Mouse (Mus musculus): ENCODE data around the gene Vmn1r43.
"Not testable (repeated sequence)": the region's sequence is repeated elsewhere in the genome, so short reads cannot be mapped to it uniquely, and the experiment has no call there.

Gene Vmn1r43

GRCm38 (mm10) chr6:89876313-89876712 lies at the start of gene Vmn1r43, which contains the start of gene Vmn1r42:
TSS of gene Vmn1r43 (minus strand) at chr6:89876413.
TSS of gene Vmn1r42 (minus strand) at chr6:89876413.
- not testable (repeated sequence) for DNase-seq

DNA sequence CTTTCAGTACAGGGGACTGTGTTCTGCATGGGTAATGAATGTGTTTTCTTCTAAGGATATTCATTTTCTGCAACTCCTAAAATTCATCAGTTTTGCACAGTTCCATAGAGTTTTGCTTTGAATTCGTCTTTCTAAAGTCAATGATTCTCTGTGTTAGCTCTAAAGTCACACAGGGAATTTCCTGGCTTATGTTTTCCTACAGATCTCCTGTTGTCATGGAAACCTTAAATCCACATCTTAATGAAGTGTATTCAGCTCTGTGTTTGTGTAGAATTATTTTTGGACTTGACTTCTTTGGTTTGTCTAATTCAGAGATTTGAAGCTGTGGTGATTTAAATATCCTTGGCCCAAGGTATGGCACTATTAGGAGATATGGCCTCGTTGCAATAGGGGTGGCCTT lies 7.6 kb upstream of the Vmn1r43 start:
- no peak for DNase-seq

GRCm38 (mm10) chr6:89883360-89883759 lies 7.1 kb upstream of the Vmn1r43 start, which contains the start of gene Vmn1r44:
TSS of gene Vmn1r44 (plus strand) at chr6:89883660.
- no peak for DNase-seq

DNA sequence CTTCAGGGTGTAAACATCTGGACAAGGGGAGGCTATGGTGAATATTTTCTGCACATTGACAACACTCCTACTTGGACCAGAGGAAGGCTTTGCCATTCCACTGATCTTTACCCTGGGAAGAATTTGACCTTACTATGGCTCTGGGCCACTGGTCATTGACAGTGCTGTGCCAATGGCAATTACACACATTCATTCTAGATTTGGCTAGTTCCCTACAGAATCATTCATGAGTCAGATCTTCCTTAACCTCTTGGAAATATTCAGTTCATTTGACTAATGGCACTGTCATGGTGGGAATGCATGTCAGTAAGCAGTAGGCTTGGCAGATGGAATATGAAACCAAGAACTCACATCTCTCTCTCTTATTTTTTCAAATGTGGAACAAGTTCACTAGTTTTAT lies 4.7 kb upstream of the Vmn1r43 start:
- no peak for DNase-seq

- DNase-seq = no peak
These were observed 750 bp upstream of the Vmn1r43 start for GRCm38 (mm10) chr6:89876963-89877362.

GRCm38 (mm10) chr6:89867976-89868375 lies 8.2 kb downstream of the Vmn1r43 start:
- no peak for DNase-seq

GRCm38 (mm10) chr6:89867276-89867675 lies 8.9 kb downstream of the Vmn1r43 start:
- DNase-seq = no peak

GRCm38 (mm10) chr6:89863792-89864191 lies 12.4 kb downstream of the Vmn1r43 start:
- DNase-seq = no peak

DNA sequence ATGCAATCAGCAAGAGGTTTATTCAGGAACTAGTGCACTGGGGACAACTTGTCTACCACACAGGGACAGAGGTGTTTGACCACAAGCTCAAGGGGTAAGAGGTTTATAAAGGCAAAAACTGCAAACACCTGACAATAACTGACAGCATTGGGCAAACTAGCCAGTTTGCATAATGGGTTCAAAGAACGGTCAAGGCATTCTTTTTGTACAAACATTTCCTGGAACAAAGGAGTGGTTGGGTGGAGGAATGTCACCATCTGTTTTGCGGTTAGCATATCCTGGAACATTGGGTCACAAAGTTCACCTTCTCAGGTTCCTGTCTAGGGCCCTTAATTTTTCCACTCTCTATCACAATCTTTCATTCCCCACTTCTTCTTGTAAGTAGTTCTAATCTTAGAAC lies 16.4 kb downstream of the Vmn1r43 start:
- DNase-seq = no peak

- no peak for DNase-seq
These were observed 18.7 kb downstream of the Vmn1r43 start for GRCm38 (mm10) chr6:89857552-89857951.

Measured in spleen, adult 18-20 months (tissue).